In the genomic region with DNA sequence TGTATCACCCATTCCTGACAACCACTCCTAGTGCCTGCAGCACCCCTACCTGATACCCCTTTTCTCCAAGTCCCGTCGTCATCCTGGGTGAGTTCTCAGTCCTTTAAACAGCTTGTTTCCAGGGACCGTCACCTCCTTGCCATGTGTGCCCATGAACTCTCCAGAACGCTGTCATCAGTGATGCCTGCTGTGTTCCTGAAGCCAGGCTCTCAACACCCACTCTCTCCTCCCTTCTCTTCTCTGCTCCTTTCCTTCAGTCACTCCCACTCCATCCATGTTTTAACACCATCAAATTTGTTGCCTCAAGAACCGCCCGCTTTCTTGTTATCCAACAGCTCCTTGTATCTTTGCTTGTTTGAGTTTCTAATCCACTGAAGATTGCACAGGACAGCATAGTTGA, we compare ENCODE assay signal across 11 mouse cellular contexts.
"Had no signal": no experiment of that assay in that cellular context is flagged by ENCODE, and none has a peak within 500 bp of the region (broad histone marks: within the 10 kb centered on the region; RNA-seq: fewer than 3 reads in every experiment).

No protein-coding gene starts in this region.

- H3K4me3 ChIP-seq: limb, embryonic 12.5 days; midbrain, embryonic 12.5 days had no signal

- H3K9ac ChIP-seq: limb, embryonic 12.5 days; liver, embryonic 14.5 days; midbrain, embryonic 12.5 days had no signal

- H3K9me3 ChIP-seq: limb, embryonic 12.5 days; midbrain, embryonic 12.5 days had no signal

- H3K27me3 ChIP-seq: limb, embryonic 12.5 days; midbrain, embryonic 12.5 days had no signal

- ATAC-seq: midbrain, embryonic 16.5 days had no signal

- H3K4me1 ChIP-seq: midbrain, embryonic 12.5 days had no signal

- H3K36me3 ChIP-seq: limb, embryonic 12.5 days; midbrain, embryonic 12.5 days had no signal

- H3K4me2 ChIP-seq: limb, embryonic 12.5 days; midbrain, embryonic 12.5 days had no signal

- DNase-seq: kidney, adult 8-10 months; kidney, postnatal 25 days; liver; lung, adult 18-20 months; right cerebral cortex, postnatal 25 days; thymus, adult 2 months; thymus, postnatal 25 days had no signal

- H3K27ac ChIP-seq: limb, embryonic 12.5 days; liver, embryonic 14.5 days; midbrain, embryonic 12.5 days had no signal
